Mouse (Mus musculus) forebrain, postnatal 0 days (tissue): ENCODE measurements at regions not wholly inside any gene's neighbourhood (a gene's known extent, or its start where the extent isn't known, plus 50 kb on each side); places are given as distances from the start of the nearest gene placed in this dataset.

Experiments
- ATAC-seq: fragments of 200-750 bp; cut with Nextera tagmentation; 2 replicates; pipeline ENCODE4 v1.8.0; 2017; ENCODE audit warnings: mild to moderate bottlenecking, moderate library complexity
- DNase-seq: peaks from one replicate; pipeline ENCODE4 v3.0.0-alpha.2; 2015
- H3K27ac ChIP-seq: fragments of 300-500 bp; sonication (generic); 2 replicates; pipeline ENCODE4 v1.5.1; 2014; ENCODE audit warnings: low read depth, mild to moderate bottlenecking, antibody characterized with exemption, low read length, moderate library complexity, mixed read lengths
- H3K27me3 ChIP-seq: fragments of 300-500 bp; sonication (generic); 2 replicates; pipeline ENCODE4 v1.6.1; 2014; ENCODE audit warnings: mild to moderate bottlenecking, low read length, mixed read lengths; ENCODE audit not compliant: insufficient read depth
- H3K36me3 ChIP-seq: fragments of 300-500 bp; sonication (generic); 2 replicates; pipeline ENCODE4 v1.6.1; 2014; ENCODE audit warnings: mild to moderate bottlenecking, moderate library complexity; ENCODE audit not compliant: insufficient read depth
- H3K4me1 ChIP-seq: fragments of 300-500 bp; sonication (generic); 2 replicates; pipeline ENCODE4 v1.6.1; 2014; ENCODE audit warnings: antibody characterized with exemption; ENCODE audit not compliant: insufficient read depth
- H3K4me2 ChIP-seq: fragments of 300-500 bp; sonication (generic); 2 replicates; pipeline ENCODE4 v1.6.1; 2014; ENCODE audit warnings: low read depth, mild to moderate bottlenecking, moderate library complexity
- H3K4me3 ChIP-seq: fragments of 300-500 bp; sonication (generic); 2 replicates; pipeline ENCODE4 v1.5.1; 2014; ENCODE audit warnings: low read depth, low read length, mixed read lengths
- H3K9ac ChIP-seq: fragments of 300-500 bp; sonication (generic); 2 replicates; pipeline ENCODE4 v1.6.1; 2014; ENCODE audit warnings: mild to moderate bottlenecking
- H3K9me3 ChIP-seq: fragments of 300-500 bp; sonication (generic); 2 replicates; pipeline ENCODE4 v1.6.1; 2016; ENCODE audit warnings: low read length
- CTCF ChIP-seq: sonication (generic); IDR thresholded peaks from 2 replicates; pipeline ENCODE4 v1.5.1; 2016; ENCODE audit warnings: antibody characterized with exemption, control low read depth, low read depth
- WGBS: fragments of 180-500 bp; shearing (Covaris S2); extraction: QIAGEN DNeasy Blood & Tissue Kit; methylation state at CpG from one replicate; pipeline ENCODE4 v1.1.7; 2014; 5-methylcytosine and 5-hydroxymethylcytosine counted together

GRCm38 (mm10) chr17:42090764-42091452 is 224.8 kb upstream of the Ptchd4 start:
- no peaks in the 10 kb centered on the region for H3K9me3 ChIP-seq
- TF ChIP-seq CTCF, result no peak
- no peaks in the 10 kb centered on the region for H3K27me3 ChIP-seq
- H3K4me1 ChIP-seq, result no peaks in the 10 kb centered on the region
- DNase-seq (peak; percentile 1), ATAC-seq (peak; percentile 38; the same call in 1 of the 2 replicates)
- no peak overlapping the region for H3K4me2 ChIP-seq
- H3K9ac ChIP-seq, result no peak overlapping the region
- H3K27ac ChIP-seq, result no peak overlapping the region
- no peaks in the 10 kb centered on the region for H3K36me3 ChIP-seq
- 64% methylated on average over 2 of the region's 2 CpGs for WGBS
- H3K4me3 ChIP-seq, result no peak overlapping the region

- no peak overlapping the region for H3K9ac ChIP-seq
- ATAC-seq (no peak), DNase-seq (no peak)
- no peak overlapping the region for H3K4me3 ChIP-seq
- H3K36me3 ChIP-seq, result no peaks in the 10 kb centered on the region
- 83% methylated on average over 1 of the region's 1 CpGs for WGBS
- no peak overlapping the region for H3K27ac ChIP-seq
- no peaks in the 10 kb centered on the region for H3K27me3 ChIP-seq
- no peak for TF ChIP-seq CTCF
- no peaks in the 10 kb centered on the region for H3K4me1 ChIP-seq
- H3K9me3 ChIP-seq, result no peaks in the 10 kb centered on the region
- no peak overlapping the region for H3K4me2 ChIP-seq
Measured at GRCm38 (mm10) chr17:42113684-42114083, 202.1 kb upstream of the Ptchd4 start.

- H3K36me3 ChIP-seq, result no peaks in the 10 kb centered on the region
- no peaks in the 10 kb centered on the region for H3K27me3 ChIP-seq
- DNase-seq, result no peak
- TF ChIP-seq CTCF, result no peak
- no peaks in the 10 kb centered on the region for H3K4me1 ChIP-seq
- no peaks in the 10 kb centered on the region for H3K9me3 ChIP-seq
- H3K9ac ChIP-seq, result no peak overlapping the region
- no peak overlapping the region for H3K27ac ChIP-seq
- no peak for ATAC-seq
- no peak overlapping the region for H3K4me3 ChIP-seq
- 83% methylated on average over 1 of the region's 1 CpGs for WGBS
- H3K4me2 ChIP-seq, result no peak overlapping the region
Measured at GRCm38 (mm10) chr17:42120759-42121158, 195.0 kb upstream of the Ptchd4 start.

GRCm38 (mm10) chr17:42126488-42127237 is 189.1 kb upstream of the Ptchd4 start:
- no peak overlapping the region for H3K27ac ChIP-seq
- H3K36me3 ChIP-seq, result no peaks in the 10 kb centered on the region
- no peak for TF ChIP-seq CTCF
- DNase-seq, result peak; percentile 35
- H3K9ac ChIP-seq, result no peak overlapping the region
- 65% methylated on average over 9 of the region's 9 CpGs for WGBS
- peak; percentile 36; the same call in 1 of the 2 replicates for ATAC-seq
- no peaks in the 10 kb centered on the region for H3K4me1 ChIP-seq
- no peak overlapping the region for H3K4me3 ChIP-seq
- no peaks in the 10 kb centered on the region for H3K9me3 ChIP-seq
- H3K27me3 ChIP-seq, result no peaks in the 10 kb centered on the region
- no peak overlapping the region for H3K4me2 ChIP-seq

GRCm38 (mm10) chr17:42169391-42170018 is 146.2 kb upstream of the Ptchd4 start:
- WGBS, result 96% methylated on average over 1 of the region's 1 CpGs

GRCm38 (mm10) chr17:42188531-42188930 is 127.2 kb upstream of the Ptchd4 start:
- no peak overlapping the region for H3K4me2 ChIP-seq
- no peak overlapping the region for H3K27ac ChIP-seq
- WGBS, result 96% methylated on average over 1 of the region's 1 CpGs
- no peaks in the 10 kb centered on the region for H3K9me3 ChIP-seq
- no peak for DNase-seq
- H3K4me1 ChIP-seq, result no peaks in the 10 kb centered on the region
- no peaks in the 10 kb centered on the region for H3K27me3 ChIP-seq
- no peak for TF ChIP-seq CTCF
- H3K9ac ChIP-seq, result no peak overlapping the region
- no peak overlapping the region for H3K4me3 ChIP-seq
- no peak for ATAC-seq
- no peaks in the 10 kb centered on the region for H3K36me3 ChIP-seq

More at GRCm38 (mm10) chr17:42169391-42170018, 146.2 kb upstream of the Ptchd4 start:
- Histone ChIP-seq H3K36me3 (no peaks in the 10 kb centered on the region), H3K4me1 (no peaks in the 10 kb centered on the region), H3K27me3 (no peaks in the 10 kb centered on the region), H3K4me2 (no peak overlapping the region), H3K27ac (no peak overlapping the region), H3K4me3 (no peak overlapping the region), H3K9me3 (no peaks in the 10 kb centered on the region), H3K9ac (no peak overlapping the region)
- no peak for ATAC-seq
- DNase-seq, result no peak
- TF ChIP-seq CTCF, result no peak
